Mouse (Mus musculus) kidney, embryonic 15.5 days (tissue): ENCODE measurements around the gene Rab38. TPM values are rescaled to one million over a fixed set of nuclear protein-coding genes. Genes with fewer than 3 reads are reported as not detected.

Experiments
- ATAC-seq: fragments of 200-750 bp; cut with Nextera tagmentation; replicated peaks from 2 replicates; pipeline ENCODE4 v1.8.0; 2017; ENCODE audit warnings: moderate TSS enrichment; ENCODE audit not compliant: low FRiP score
- H3K27ac ChIP-seq: fragments of 300-500 bp; sonication (generic); 2 replicates; pipeline ENCODE4 v1.5.1; 2015; ENCODE audit warnings: mild to moderate bottlenecking, inconsistent platforms
- H3K27me3 ChIP-seq: fragments of 300-500 bp; sonication (generic); 2 replicates; pipeline ENCODE4 v1.6.1; 2015; ENCODE audit warnings: inconsistent platforms
- H3K36me3 ChIP-seq: fragments of 300-500 bp; sonication (generic); 2 replicates; pipeline ENCODE4 v1.6.1; 2015; ENCODE audit warnings: inconsistent platforms
- H3K4me1 ChIP-seq: fragments of 300-500 bp; sonication (generic); 2 replicates; pipeline ENCODE4 v1.6.1; 2015; ENCODE audit warnings: inconsistent platforms
- H3K4me2 ChIP-seq: fragments of 300-500 bp; sonication (generic); 2 replicates; pipeline ENCODE4 v1.6.1; 2015; ENCODE audit warnings: moderate library complexity, mild to moderate bottlenecking, inconsistent platforms
- H3K4me3 ChIP-seq: fragments of 300-500 bp; sonication (generic); replicated peaks from 2 replicates; pipeline ENCODE4 v1.5.1; 2015; ENCODE audit warnings: mild to moderate bottlenecking, inconsistent platforms
- H3K9ac ChIP-seq: fragments of 300-500 bp; sonication (generic); 2 replicates; pipeline ENCODE4 v1.6.1; 2015; ENCODE audit warnings: mild to moderate bottlenecking, inconsistent platforms
- H3K9me3 ChIP-seq: fragments of 300-500 bp; sonication (generic); replicated peaks from 2 replicates; pipeline ENCODE4 v1.6.1; 2016; ENCODE audit warnings: inconsistent platforms
- WGBS: fragments of 180-500 bp; shearing (Covaris S2); methylation state at CpG from one replicate; pipeline ENCODE4 v1.1.7; 2015; ENCODE audit warnings: mixed read lengths; 5-methylcytosine and 5-hydroxymethylcytosine counted together
- polyA plus RNA-seq: library from polyadenylated mRNA; unstranded; fragments of >200 nt; fragmentation: Nextera tagmentation; extraction: Ambion mirVana; gene quantifications from 2 replicates; pipeline ENCODE4 v1.2.1, GENCODE M21; 2015

Rab38 gene
- polyA plus RNA-seq, 1 experiment from 2014 or later: 3.8 TPM

DNA sequence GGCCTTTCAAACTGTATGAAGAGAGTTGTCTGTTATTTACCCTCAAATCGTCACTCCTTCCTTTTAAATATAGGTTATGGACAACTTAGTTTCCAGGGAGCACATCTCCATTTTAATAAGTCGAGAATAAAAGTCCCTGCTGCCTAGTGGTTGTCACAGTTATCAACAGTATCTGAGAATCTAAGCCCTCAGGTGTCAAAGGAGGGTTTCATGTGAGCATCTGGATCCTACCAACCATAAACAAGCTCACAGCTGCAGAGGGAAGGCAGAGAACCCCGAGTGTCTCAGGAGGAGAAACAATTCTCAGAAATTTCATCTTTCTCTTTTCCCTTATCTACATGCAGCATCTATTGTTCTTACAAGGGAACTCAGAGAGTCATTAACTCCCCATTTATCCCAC is 106.7 kb downstream of the Rab38 start:
- WGBS: 54% methylated on average over 3 of the region's 3 CpGs
- Histone ChIP-seq H3K9me3 (no peaks in the 10 kb centered on the region), H3K27me3 (no peaks in the 10 kb centered on the region), H3K27ac (no peak overlapping the region), H3K36me3 (no peaks in the 10 kb centered on the region), H3K4me2 (no peak overlapping the region), H3K9ac (no peak overlapping the region), H3K4me3 (no peak overlapping the region), H3K4me1 (no peaks in the 10 kb centered on the region)
- ATAC-seq: no peak

Other genes with a start within 250 kb of the Rab38 start
- gene Ctsc, start 152.2 kb upstream of the Rab38 start, polyA plus RNA-seq: 36.2 and 37.7 TPM in 2 replicates